Mouse (Mus musculus) bone marrow, adult 2 months (tissue): ENCODE measurements around the gene Zfp385a.

ENCODE experiments used
- CTCF ChIP-seq: fragments of 200-500 bp; IDR thresholded peaks from 2 replicates; pipeline ENCODE4 v1.5.1; 2011; ENCODE audit warnings: low read length, control low read depth; ENCODE audit not compliant: control insufficient read depth, insufficient read depth
- POLR2A ChIP-seq: fragments of 200-500 bp; IDR thresholded peaks from 2 replicates; pipeline ENCODE4 v1.6.1; 2011; ENCODE audit warnings: low read depth, mild to moderate bottlenecking, control low read depth, low read length, borderline replicate concordance; ENCODE audit not compliant: control insufficient read depth

DNA sequence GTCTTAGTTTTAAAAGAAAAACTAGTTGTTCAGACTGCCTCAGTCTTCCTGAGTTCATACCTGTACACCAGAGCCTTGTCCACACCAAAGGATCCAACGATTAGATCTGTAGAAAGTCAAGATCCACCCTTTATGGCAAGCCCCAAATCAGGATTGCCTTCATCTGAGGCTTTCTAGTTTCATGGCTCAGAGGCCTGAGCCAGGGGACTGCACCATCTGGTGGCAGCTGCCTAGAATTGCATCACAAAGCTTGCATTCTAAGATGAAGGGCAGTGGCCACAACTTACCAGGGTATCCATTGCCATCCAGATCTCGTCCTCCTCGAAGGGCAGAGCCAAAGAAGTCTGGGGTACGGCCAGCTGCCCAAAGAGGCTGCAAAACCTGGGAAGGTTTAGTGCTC, 13.0 kb upstream of the Zfp385a start:
- no peak for TF ChIP-seq POLR2A
- peak; percentile 90 for TF ChIP-seq CTCF
